Mouse (Mus musculus) ES-E14 (cell line): ENCODE data around the gene Creb3l2. TPM values are rescaled to one million over a fixed set of nuclear protein-coding genes. Genes with fewer than 3 reads are reported as not detected.

Experiments
- DNase-seq: peaks from one replicate; pipeline ENCODE4 v3.0.0-alpha.2; 2013; ENCODE audit warnings: low read depth, low spot score
- H3K27ac ChIP-seq: 2 replicates; pipeline ENCODE4 v1.5.1; 2012; ENCODE audit warnings: low read depth, mild to moderate bottlenecking, low read length, moderate library complexity, mixed read lengths; ENCODE audit not compliant: poor library complexity, insufficient read depth, severe bottlenecking
- H3K36me3 ChIP-seq: 2 replicates; pipeline ENCODE4 v1.6.1; 2012; ENCODE audit warnings: mild to moderate bottlenecking, low read length, moderate library complexity, mixed read lengths; ENCODE audit not compliant: control insufficient read depth, poor library complexity, insufficient read depth, severe bottlenecking
- H3K4me1 ChIP-seq, 2 experiments: fragments of 150-350 bp in 1 of 2; sonication (generic) in 1 of 2; 2 replicates each; pipeline ENCODE4 v1.6.1; 2012; ENCODE audit warnings: low read length in 2 of 2, mild to moderate bottlenecking in 1 of 2, mixed read lengths in 1 of 2; ENCODE audit not compliant: control insufficient read depth in 2 of 2, insufficient read depth in 2 of 2, poor library complexity in 1 of 2
- H3K4me3 ChIP-seq, 2 experiments: fragments of 150-350 bp in 1 of 2; sonication (generic) in 1 of 2; 2 replicates each; pipeline ENCODE4 v1.5.1; 2012; ENCODE audit warnings: low read length in 2 of 2, low read depth in 1 of 2, mild to moderate bottlenecking in 1 of 2, mixed read lengths in 1 of 2; ENCODE audit not compliant: insufficient read depth in 1 of 2, poor library complexity in 1 of 2, severe bottlenecking in 1 of 2
- H3K9ac ChIP-seq: 2 replicates; pipeline ENCODE4 v1.6.1; 2012; ENCODE audit warnings: low read depth, mild to moderate bottlenecking, low read length, mixed read lengths; ENCODE audit not compliant: poor library complexity, insufficient read depth, severe bottlenecking
- H3K9me3 ChIP-seq: fragments of 150-350 bp; sonication (generic); 2 replicates; pipeline ENCODE4 v1.6.1; 2012; ENCODE audit warnings: low read depth, mild to moderate bottlenecking, low read length; ENCODE audit not compliant: control insufficient read depth, insufficient read depth
- CHD2 ChIP-seq: IDR thresholded peaks from 2 replicates; pipeline ENCODE4 v1.6.1; 2014; ENCODE audit warnings: mild to moderate bottlenecking, low read depth, low read length, inconsistent platforms
- HCFC1 ChIP-seq: IDR thresholded peaks from 2 replicates; pipeline ENCODE4 v1.6.1; 2012; ENCODE audit warnings: low read length, inconsistent platforms, borderline replicate concordance; ENCODE audit not compliant: insufficient read depth
- MAFK ChIP-seq: IDR thresholded peaks from 2 replicates; pipeline ENCODE4 v1.6.1; 2014; ENCODE audit warnings: mild to moderate bottlenecking, low read depth, low read length, inconsistent platforms; ENCODE audit not compliant: insufficient read depth
- ZC3H11A ChIP-seq: IDR thresholded peaks from 2 replicates; pipeline ENCODE4 v1.6.1; 2012; ENCODE audit warnings: low read depth, mild to moderate bottlenecking, inconsistent platforms, low read length, borderline replicate concordance
- ZNF384 ChIP-seq: IDR thresholded peaks from 2 replicates; pipeline ENCODE4 v1.6.1; 2012; ENCODE audit warnings: low read depth, low read length, inconsistent platforms
- in situ Hi-C, 2 experiments: fragments of 600-800 bp; cut with MboI; formaldehyde crosslinking; loops; one replicate each; pipeline ENCODE4 v1.15.1; 2025; ENCODE audit warnings: low sequenced_read_pairs in 2 of 2, inconsistent platforms in 1 of 2; ENCODE audit not compliant: unreplicated experiment in 2 of 2
- total RNA-seq: library from RNA; depleted of rRNA; stranded (reverse); fragments of 300-350 nt; gene quantifications from 2 replicates; pipeline ENCODE4 v1.2.3, GENCODE M21; 2012

Creb3l2 gene
- total RNA-seq, 1 experiment: 5.8 TPM

- no peak for TF ChIP-seq ZC3H11A
- no peak for TF ChIP-seq HCFC1
- TF ChIP-seq MAFK: no peak
- TF ChIP-seq ZNF384: no peak
- TF ChIP-seq CHD2: no peak
These were observed 35.9 kb downstream of the Creb3l2 start for GRCm38 (mm10) chr6:37406018-37406417.

GRCm38 (mm10) chr6:37404325-37404724 lies 37.6 kb downstream of the Creb3l2 start:
- Histone ChIP-seq H3K9ac (no peak overlapping the region), H3K27ac (no peak overlapping the region)

More at GRCm38 (mm10) chr6:37406018-37406417, 35.9 kb downstream of the Creb3l2 start:
- no peak for DNase-seq
- Histone ChIP-seq H3K9me3 (no peaks in the 10 kb centered on the region), H3K27ac (no peak overlapping the region), H3K36me3 (no peaks in the 10 kb centered on the region), H3K4me3 (no peak overlapping the region), H3K4me1 (peaks cover 2 to 6% of the 10 kb centered on the region in 2 experiments; a peak in 2 of 4 replicates), H3K9ac (no peak overlapping the region)
- in situ Hi-C loops: no loop called here

GRCm38 (mm10) chr6:37401928-37402327 lies 40.0 kb downstream of the Creb3l2 start:
- DNase-seq: no peak
- Histone ChIP-seq H3K36me3 (no peaks in the 10 kb centered on the region), H3K9ac (no peak overlapping the region), H3K9me3 (no peaks in the 10 kb centered on the region), H3K27ac (no peak overlapping the region), H3K4me1 (peaks cover 2 to 6% of the 10 kb centered on the region in 2 experiments; a peak in 2 of 4 replicates), H3K4me3 (no peak overlapping the region)
- TF ChIP-seq HCFC1 (no peak), MAFK (no peak), ZC3H11A (no peak), CHD2 (no peak), ZNF384 (no peak)
- in situ Hi-C loops: no loop called here

More at GRCm38 (mm10) chr6:37404325-37404724, 37.6 kb downstream of the Creb3l2 start:
- Histone ChIP-seq H3K4me1 (peaks cover 2 to 6% of the 10 kb centered on the region in 2 experiments; a peak in 2 of 4 replicates), H3K4me3 (no peak overlapping the region), H3K36me3 (no peaks in the 10 kb centered on the region), H3K9me3 (no peaks in the 10 kb centered on the region)
- TF ChIP-seq CHD2 (no peak), ZNF384 (no peak), ZC3H11A (no peak), HCFC1 (no peak), MAFK (no peak)
- no peak for DNase-seq
- in situ Hi-C loops: no loop called here

GRCm38 (mm10) chr6:37400866-37401525 lies 41.0 kb downstream of the Creb3l2 start:
- peaks cover 2 to 6% of the 10 kb centered on the region in 2 experiments; a peak in 2 of 4 replicates for H3K4me1 ChIP-seq
- no peaks in the 10 kb centered on the region for H3K36me3 ChIP-seq
- no peak overlapping the region for H3K9ac ChIP-seq
- in situ Hi-C loops: no loop called here
- no peak overlapping the region for H3K27ac ChIP-seq
- H3K4me3 ChIP-seq: no peak overlapping the region
- TF ChIP-seq ZC3H11A (no peak), CHD2 (no peak), MAFK (no peak), HCFC1 (no peak), ZNF384 (no peak)
- no peak for DNase-seq
- H3K9me3 ChIP-seq: no peaks in the 10 kb centered on the region
